Mouse (Mus musculus): Measurements from ENCODE around the gene Lmf1.

The Lmf1 gene

DNA sequence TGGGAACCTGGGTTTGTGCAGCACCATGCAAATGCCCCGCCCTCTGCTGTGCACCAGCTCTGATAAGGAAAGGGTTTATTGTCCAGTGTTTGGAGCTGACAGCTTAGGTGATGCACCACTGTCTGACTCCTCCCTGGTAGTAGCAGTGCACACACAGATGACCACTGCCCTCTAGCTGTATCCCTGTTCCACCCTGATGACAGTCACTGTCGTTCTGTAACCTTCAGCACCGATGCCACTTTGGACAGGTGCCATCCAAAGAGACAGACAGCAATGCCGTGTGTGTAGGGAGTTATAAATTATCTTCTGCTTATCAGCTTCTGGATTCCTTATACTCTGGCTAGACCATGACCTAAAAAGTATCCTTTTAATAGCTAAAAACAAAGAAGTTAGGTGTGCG is 16.6 kb downstream of the Lmf1 start:
- no peak for ATAC-seq (ENCODE audit: insufficient number of reproducible peaks, low FRiP score, low TSS enrichment)

DNA sequence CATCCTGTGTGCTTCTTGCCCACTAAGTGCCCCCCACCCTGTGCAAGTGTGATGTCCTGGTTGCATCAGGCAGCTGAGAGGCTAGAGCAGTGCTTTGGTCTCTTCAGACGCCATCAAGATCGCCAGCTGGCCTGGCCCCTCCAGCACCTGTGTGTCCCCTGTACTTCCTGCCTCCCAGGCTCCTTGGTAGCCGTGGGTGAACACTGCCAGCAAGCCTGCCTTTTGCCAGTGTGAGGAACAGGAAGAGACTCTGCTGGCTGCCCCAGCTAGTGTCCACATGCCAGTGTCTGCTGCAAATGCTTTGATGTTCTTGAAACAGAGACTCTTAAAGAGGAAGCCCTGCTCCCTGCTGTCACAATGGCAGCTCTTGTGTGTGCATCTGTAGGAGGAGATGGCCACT is 18.7 kb downstream of the Lmf1 start:
- no peak for ATAC-seq (ENCODE audit: insufficient number of reproducible peaks, low FRiP score, low TSS enrichment)

DNA sequence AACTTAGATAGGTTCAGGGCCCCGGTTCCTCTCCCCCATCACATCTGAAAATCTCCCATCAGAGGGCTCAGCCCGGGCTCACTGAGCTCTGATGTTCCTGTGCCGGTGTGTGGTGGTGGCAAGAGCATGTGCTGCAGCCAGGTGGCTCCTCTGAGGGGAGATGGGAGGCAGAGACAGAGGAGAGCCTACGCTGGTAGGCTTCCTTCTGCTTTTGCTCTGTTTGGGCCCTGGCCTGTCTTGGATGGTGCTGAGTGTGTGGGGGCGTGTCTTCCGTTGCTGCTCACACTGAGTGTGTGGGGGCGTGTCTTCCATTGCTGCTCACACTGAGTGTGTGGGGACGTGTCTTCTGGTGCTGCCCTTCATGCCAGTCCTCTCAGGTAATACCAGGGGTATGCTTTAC is 23.5 kb downstream of the Lmf1 start:
- no peak for ATAC-seq (ENCODE audit: insufficient number of reproducible peaks, low FRiP score, low TSS enrichment)

DNA sequence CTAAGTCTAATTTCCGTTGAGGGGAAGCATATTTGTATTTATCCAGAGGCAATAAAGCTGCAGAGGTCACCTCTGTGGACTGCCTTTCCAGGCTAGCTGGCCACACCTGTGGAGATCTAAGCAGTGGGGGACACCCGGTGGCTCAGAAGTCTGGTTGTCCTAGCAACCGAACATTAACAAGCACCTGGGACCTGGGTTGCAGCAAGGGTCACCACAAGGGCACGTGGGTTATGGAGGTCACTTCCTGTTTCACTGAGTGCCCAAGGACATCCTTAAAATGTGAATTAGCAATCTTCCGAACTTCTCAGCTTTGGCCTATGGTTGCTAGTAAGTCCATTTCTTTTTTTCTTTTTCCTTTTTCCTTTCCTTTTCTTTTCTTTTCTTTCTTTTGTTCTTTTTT is 25.3 kb downstream of the Lmf1 start:
- no peak for ATAC-seq (ENCODE audit: insufficient number of reproducible peaks, low FRiP score, low TSS enrichment)

DNA sequence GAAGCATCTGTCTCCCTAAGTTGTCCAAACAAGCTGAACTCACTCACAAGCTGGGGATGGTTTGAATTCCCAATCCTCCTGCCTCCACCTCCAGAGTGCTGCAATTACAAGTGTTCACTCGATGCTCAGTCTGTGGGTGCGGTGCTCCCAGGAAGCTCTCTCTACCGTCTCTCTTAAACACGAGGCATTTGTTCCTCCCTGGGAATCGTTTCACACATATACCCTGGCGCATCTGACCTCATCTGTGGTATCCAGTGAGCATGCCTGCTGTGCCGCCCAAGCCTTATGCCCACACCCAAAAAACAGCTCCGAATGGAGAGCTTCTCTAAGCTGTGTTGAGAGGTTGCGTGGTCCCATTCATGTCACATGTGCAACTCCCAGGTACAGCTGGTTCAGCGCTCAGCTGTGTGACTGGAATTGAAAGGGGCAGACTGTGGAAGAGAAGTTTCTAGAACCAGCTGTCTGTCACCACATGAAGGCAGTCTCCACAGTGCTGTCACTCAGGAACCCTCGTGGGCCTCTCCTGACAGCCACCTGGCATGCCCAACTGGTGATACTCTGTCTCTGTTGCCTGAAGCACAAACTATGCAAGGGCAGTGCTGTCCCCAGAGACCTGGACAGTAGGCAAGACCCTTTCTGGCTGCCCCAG is 29.4 kb downstream of the Lmf1 start:
- ATAC-seq (ENCODE audit: insufficient number of reproducible peaks, low FRiP score, low TSS enrichment) = no peak

DNA sequence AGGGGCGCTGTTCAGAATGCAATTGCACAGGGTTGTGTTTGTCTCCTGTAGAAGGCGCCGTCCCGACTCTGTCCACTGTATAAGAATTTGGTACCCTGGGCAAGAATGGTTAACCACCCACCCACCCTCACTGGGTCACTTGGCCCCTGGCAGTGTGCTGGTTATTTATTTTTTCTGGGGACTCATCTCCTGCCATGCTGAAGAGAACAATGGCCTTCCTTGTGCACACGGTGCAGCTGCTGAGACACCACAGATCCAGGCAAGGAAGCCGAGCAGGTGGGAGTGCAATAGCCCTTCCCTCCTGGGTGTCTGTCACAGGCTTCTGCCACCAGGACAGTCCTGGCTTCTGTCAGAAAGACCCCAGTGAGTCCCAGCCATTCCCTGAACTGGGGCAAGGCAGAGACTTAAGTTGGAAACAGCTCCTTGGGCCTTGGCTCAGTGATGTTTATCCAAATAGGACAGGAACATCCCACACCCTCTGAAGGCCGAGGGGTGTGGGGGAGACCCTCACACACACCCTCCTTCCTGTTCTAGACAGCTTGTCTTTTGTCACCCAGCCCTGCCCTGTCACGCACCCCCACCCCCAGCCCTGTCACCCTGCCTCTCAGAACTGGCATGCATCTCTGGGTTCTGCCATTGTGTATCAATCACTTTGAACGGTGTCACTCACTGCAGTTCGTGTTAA is 30.1 kb downstream of the Lmf1 start:
- ATAC-seq (ENCODE audit: insufficient number of reproducible peaks, low FRiP score, low TSS enrichment) = no peak

DNA sequence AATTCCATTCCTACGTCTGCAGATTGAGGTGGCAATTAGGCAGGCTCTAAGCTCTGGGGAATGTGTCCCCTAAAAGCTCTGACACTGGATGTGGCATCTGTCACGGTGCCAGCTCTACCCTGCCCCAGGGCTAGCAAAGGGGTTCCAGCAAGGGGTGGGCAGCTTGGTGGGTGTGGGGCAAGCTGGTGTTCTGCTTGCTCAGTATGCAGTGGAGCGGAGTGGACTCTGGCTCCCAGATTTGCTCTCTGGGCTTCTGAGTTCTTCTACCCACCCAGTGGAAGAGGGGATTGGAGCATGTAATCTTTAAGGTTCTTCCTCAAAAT is 30.6 kb downstream of the Lmf1 start:
- ATAC-seq (ENCODE audit: insufficient number of reproducible peaks, low FRiP score, low TSS enrichment) = no peak

DNA sequence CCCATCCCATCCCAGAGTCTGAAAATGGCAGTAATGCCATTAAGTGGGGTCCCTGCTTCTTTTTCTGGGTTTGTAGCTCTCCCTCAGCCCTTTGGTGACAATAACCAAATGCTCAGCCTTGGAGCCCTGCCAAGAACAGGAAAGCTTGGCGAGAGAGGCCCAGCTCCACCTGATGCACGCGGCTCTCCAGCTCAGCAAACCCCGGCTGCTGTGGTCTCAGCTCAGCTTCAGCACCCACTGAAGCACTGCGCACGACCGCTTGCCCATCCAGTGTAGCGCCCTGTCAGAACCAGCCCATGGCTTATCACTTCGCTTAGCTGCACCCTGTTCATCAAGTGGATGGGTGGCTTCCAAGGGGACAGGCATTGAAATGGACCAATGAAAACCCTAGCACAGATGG is 31.3 kb downstream of the Lmf1 start:
- no peak for ATAC-seq (ENCODE audit: insufficient number of reproducible peaks, low FRiP score, low TSS enrichment)

DNA sequence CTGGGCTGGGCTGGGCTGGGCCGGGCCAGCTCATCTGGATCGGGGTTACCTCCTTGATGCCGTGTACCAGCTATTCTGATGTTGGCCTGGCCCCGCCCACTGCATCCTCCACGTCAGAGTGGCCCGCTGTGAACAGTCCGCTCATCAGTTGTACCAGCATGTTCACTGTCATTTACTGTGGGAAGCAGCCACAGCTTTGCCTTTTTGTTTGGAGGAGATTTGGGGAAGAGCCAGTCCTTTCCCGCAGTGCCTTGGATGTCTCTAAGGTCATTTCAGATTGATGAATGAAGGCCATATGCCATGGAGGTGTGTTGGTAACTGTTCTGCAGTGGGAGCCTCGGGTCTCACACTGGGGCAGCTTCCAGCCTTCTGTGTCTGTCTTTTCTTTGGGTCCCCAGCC is 33.7 kb downstream of the Lmf1 start:
- no peak for ATAC-seq (ENCODE audit: insufficient number of reproducible peaks, low FRiP score, low TSS enrichment)

DNA sequence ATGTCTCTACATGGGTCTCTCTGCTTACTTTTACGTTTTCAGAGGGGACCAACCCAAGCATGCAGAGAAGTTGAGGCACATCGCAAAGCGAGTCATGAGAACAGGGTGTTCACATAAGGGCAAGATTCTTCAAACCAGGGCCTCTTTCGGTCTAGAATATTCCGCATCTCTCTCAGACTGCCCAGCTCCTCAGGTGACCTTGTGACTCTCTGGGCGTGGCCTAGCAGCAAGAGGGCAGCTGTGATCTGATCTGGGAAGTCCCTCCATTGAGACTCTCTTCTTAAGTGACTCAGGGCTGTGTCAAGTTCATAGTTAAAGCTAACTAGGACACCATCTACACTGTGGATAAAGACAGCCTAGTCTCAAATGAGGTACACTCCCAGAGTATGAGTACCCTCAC is 34.4 kb downstream of the Lmf1 start:
- no peak for ATAC-seq (ENCODE audit: insufficient number of reproducible peaks, low FRiP score, low TSS enrichment)

DNA sequence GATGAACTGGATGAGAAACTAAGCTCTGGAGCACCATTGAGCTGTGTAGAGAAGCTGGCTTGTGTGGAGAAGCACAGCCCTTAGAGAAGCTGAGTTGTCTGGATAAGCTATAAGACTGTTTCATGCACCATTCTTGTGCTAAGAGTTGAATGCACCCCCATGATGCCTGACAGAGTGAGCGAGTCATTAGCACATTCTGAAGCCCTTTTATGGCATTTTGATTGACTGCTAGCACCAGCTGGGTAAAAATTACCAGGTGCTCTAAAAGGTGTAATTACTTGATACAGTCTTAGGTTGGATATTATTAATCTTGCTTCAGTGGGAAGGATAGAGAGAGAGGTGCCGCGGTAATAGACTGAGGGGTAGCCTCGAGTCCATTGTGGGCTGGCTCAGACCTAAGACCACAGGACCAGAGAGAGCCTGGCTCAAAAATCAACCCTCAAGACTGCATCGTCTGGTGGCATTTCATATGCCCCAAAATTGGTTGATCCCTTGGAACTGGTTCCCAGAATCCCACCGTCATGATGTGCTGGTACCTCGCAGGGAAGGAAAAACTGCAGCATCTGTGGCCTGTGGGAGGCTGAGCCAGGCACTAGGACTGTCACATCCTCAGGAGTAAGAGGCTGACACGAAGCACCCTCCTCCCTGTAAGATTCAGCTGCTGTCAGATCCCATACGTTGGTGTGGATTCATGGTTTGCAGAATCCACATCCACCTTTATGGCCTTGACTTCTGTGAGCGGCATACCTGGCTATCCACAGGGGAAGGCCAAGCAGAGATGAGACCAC is 36.0 kb downstream of the Lmf1 start:
- no peak for ATAC-seq (ENCODE audit: insufficient number of reproducible peaks, low FRiP score, low TSS enrichment)

DNA sequence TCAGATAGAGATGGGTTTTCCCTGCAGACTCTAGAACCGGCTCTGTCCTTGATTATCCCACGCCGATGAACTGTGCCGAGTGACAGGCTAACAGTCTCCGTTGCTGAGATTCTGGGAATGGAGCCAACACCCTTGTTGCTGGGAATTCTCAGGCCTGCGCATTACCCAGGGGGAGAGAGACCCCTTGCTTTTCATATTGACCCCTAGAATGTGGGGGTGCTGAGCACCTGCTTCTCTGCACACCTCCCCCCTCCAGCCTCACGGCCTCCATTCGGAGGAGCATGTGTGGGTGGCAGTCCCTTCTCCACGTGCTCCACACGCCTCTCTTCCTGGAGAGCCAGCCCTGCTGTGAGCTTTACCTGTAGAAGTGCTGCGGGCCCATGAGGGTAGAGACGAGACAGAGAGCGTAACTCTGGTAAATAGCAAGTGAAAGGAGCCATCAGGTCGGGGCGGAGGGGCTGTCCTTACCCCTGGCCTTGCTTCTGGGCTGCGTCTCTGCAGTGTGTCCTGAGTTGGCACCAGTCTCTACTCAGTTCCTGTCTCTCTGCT is 39.7 kb downstream of the Lmf1 start:
- ATAC-seq (ENCODE audit: insufficient number of reproducible peaks, low FRiP score, low TSS enrichment) = no peak

DNA sequence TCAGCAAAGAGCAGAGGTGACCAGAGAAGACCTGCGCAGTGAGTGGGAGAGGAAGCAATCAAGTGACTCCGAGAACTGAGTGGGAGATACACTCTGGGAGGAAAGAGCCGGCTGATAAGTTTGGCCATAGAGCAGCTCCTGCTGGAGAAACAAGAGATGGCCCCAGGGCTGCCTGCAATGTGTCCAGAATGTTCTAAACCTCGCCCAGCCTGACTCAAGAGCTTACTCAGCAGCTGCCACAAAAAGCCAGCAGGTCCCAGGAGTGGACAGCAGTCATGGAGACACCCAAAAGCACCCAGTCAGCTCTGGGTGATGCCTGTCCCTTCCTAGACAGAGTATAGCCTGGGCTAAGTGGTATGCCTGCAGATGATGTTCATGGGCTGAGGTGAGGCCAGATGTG is 44.6 kb downstream of the Lmf1 start:
- ATAC-seq (ENCODE audit: insufficient number of reproducible peaks, low FRiP score, low TSS enrichment) = no peak

DNA sequence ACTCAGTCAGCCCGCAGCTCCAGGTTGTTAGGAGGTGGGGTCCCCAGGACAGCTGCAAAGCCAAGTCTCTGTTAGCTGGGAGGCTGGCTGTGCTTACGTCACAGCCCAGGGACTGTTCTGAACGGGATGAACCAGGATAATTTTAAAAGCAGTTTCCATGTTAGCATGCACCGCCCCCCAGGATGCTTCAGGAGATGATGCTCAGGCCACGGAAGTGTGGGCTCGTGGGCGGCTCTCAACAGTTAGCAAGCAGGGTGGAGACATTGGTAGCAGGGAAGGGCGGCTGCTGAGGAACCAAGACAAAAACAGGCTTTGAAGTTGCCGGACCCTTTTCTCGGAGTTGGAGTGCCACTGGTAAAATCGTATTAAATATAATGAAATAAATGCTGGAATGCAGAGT is 45.0 kb downstream of the Lmf1 start:
- no peak for ATAC-seq (ENCODE audit: insufficient number of reproducible peaks, low FRiP score, low TSS enrichment)

DNA sequence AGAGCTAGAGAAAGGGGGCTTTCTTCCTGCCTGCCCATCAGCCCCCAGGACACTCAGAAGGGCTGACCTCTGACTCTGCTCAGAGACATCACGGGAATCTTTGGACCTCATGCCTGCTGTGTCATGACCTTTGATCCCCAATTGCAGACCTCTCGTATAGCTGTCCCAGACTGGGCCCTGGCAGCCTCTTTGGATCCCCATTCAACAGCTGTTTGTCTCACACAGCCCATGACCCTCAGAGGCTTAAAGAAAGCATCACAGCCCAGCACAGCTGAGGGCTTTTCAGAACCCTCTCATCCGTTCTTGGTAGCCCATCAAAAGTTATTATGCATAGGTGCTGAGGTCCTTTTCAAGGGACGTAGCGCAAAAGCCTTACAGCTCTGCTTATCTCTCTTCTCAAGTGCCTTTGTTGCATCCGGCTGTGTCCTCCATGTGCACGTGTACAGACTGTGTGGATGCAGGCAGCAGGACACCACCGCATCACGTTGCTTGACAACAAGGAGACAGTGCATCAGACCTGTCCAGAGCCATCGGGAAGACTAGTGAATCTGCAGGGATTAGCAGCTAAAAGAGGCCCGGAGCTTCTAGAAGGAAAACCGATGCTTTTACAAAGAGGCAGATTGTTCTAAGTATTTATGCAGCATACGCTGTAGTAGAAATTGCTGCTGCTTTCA is 45.7 kb downstream of the Lmf1 start:
- no peak for ATAC-seq (ENCODE audit: insufficient number of reproducible peaks, low FRiP score, low TSS enrichment)

DNA sequence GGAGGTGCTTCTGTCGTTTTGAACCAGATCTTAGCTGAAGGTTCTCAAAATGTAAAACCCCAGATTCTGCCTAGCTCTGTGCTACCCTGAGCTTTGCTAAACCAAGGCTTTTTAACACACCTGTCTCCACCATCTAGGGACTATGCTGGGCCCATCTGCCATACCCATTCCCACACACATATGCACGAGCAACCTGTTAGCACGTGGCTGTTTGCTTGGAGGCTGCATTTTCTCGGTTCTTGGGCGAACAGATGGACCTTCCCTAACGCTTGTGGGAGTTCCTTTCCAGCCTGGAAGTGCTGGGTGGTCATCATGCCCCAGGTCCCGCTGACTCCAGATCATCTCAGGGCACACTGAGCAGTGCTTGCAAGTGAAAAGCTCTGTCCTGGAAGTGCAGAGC is 46.4 kb downstream of the Lmf1 start:
- ATAC-seq (ENCODE audit: insufficient number of reproducible peaks, low FRiP score, low TSS enrichment) = no peak

DNA sequence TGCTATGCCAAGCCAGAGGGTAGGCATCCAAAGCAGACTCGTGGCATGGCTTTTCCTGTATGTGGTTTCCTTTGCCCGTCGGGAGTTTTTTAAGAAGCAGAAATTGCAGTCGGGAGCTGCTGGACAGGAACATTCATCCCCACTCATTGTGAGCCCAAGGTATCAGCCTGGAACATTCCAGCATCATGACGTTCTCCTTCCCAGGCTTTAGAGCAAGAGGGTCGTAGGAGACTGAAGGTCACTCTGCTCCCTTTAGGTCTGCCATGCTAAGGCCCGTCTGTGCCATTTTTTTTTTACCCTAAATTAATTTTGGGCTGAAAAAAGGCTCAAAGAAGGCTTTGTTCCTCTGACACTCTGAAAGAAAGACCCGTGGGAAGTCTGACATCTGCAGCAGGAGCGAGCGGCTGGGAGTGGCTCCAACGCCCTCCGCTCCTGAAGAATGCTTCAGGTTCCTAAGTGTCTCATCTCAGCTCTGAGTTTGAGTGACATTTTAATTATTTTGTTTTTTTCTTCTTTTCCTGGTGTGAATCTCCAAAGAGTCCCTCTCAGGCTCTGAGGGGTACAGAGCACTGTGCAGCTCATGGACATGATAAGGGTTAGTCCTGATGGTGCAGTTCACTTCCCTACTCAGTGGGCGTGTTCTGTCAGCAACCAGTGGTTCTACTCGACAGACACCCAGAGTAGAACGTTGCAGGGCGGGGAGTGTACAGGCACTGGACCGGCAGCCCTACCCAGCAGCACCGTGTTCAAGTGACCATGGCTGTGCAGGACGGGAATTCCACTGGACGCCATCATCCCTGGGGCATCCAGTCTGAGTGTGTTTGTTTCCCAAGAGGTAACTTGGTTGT is 47.5 kb downstream of the Lmf1 start:
- ATAC-seq (ENCODE audit: insufficient number of reproducible peaks, low FRiP score, low TSS enrichment) = no peak

DNA sequence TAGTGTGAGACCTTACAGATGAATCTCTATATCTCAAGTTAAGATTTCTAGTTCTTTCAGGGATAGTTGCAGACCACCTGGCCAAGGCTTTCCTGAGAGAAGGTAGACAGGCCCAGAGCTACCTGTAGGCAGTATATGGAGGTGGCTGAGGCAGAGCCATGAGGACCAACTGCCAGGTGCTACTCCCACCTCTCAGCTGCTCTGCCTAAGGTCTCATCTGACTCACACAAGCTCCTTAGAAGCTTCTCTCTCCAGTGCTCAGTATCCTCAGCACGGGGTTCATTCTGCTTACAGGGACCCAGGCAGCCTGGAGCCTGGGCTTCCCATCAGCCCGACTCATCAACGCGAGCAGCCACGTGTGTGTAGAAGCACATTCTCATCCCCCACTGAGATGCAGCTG is 51.4 kb downstream of the Lmf1 start:
- no peak for ATAC-seq (ENCODE audit: insufficient number of reproducible peaks, low FRiP score, low TSS enrichment)

DNA sequence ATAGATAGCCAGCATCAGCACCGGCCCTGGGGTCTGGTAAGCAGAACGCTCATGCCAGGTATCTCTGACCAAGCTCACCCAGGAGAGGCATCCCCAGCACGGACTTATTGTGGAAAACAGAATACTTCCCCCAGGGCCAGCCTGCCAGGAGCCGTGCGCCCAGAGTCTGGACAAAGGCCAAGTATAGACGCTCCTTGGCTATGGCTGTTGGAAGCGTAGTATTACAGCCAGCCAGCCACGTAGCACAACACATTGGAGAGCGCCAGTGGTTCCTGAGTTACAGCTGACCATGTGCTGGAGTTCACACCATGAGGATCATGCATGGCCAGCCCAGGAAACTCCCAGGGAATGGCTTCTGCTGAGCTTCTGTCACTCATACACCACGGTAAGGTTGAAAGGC is 55.2 kb downstream of the Lmf1 start:
- ATAC-seq (ENCODE audit: insufficient number of reproducible peaks, low FRiP score, low TSS enrichment) = no peak

DNA sequence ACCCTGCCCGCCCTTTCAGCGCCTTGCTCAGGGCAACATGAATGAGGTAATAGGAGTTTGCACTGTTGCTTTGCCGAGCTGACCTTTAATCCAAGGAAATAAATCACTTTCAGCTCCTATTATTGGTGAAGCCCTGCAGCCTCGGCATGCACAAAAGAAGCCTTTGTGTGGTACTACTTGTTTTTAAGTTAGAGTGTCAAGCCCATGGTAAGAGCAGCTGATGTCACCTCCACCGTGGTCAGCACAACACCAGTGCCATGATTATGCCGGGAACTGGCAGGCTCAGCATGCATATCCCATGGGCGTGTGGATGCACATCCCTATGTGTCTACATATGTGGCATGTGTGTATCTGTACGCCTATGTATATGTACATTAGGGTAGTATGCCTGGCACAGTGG is 56.5 kb downstream of the Lmf1 start:
- ATAC-seq (ENCODE audit: insufficient number of reproducible peaks, low FRiP score, low TSS enrichment) = no peak

Measured in cerebellum, adult (tissue).